Mouse (Mus musculus) neural tube, embryonic 14.5 days (tissue): ENCODE results near the gene Ubr3. TPM values are rescaled to one million over a fixed set of nuclear protein-coding genes. Genes with fewer than 3 reads are reported as not detected.

ENCODE experiments used
- ATAC-seq: fragments of 200-750 bp; cut with Nextera tagmentation; 2 replicates; pipeline ENCODE4 v1.8.0; 2017; ENCODE audit warnings: low read depth, mild to moderate bottlenecking, moderate TSS enrichment, moderate library complexity
- H3K27ac ChIP-seq: fragments of 300-500 bp; sonication (generic); 2 replicates; pipeline ENCODE4 v1.5.1; 2014; ENCODE audit warnings: low read depth, mild to moderate bottlenecking, control low read depth, low read length, moderate library complexity, mixed read lengths
- H3K27me3 ChIP-seq: fragments of 300-500 bp; sonication (generic); 2 replicates; pipeline ENCODE4 v1.6.1; 2014; ENCODE audit warnings: low read length; ENCODE audit not compliant: control insufficient read depth, insufficient read depth
- H3K36me3 ChIP-seq: fragments of 300-500 bp; sonication (generic); 2 replicates; pipeline ENCODE4 v1.6.1; 2014; ENCODE audit warnings: low read length, mixed read lengths; ENCODE audit not compliant: control insufficient read depth, insufficient read depth
- H3K4me1 ChIP-seq: fragments of 300-500 bp; sonication (generic); 2 replicates; pipeline ENCODE4 v1.6.1; 2014; ENCODE audit warnings: low read length; ENCODE audit not compliant: control insufficient read depth, insufficient read depth
- H3K4me2 ChIP-seq: fragments of 300-500 bp; sonication (generic); 2 replicates; pipeline ENCODE4 v1.6.1; 2014; ENCODE audit warnings: mild to moderate bottlenecking, low read depth, low read length, control low read depth
- H3K4me3 ChIP-seq: fragments of 300-500 bp; sonication (generic); 2 replicates; pipeline ENCODE4 v1.5.1; 2014; ENCODE audit warnings: low read depth, low read length, control low read depth, mixed read lengths
- H3K9ac ChIP-seq: fragments of 300-500 bp; sonication (generic); replicated peaks from 2 replicates; pipeline ENCODE4 v1.6.1; 2014; ENCODE audit warnings: low read depth, mild to moderate bottlenecking, control low read depth, low read length, mixed read lengths
- H3K9me3 ChIP-seq: fragments of 300-500 bp; sonication (generic); 2 replicates; pipeline ENCODE4 v1.6.1; 2016; ENCODE audit warnings: low read length; ENCODE audit not compliant: control insufficient read depth
- WGBS: fragments of 180-500 bp; shearing (Covaris S2); extraction: QIAGEN DNeasy Blood & Tissue Kit; methylation state at CpG from one replicate; pipeline ENCODE4 v1.1.7; 2014; 5-methylcytosine and 5-hydroxymethylcytosine counted together
- polyA plus RNA-seq: library from polyadenylated mRNA; unstranded; fragments of >200 nt; fragmentation: Nextera tagmentation; extraction: Ambion mirVana; gene quantifications from 2 replicates; pipeline ENCODE4 v1.2.1, GENCODE M21; 2014

Ubr3 gene
- polyA plus RNA-seq, 1 experiment from 2014 or later: 28.7 TPM

DNA sequence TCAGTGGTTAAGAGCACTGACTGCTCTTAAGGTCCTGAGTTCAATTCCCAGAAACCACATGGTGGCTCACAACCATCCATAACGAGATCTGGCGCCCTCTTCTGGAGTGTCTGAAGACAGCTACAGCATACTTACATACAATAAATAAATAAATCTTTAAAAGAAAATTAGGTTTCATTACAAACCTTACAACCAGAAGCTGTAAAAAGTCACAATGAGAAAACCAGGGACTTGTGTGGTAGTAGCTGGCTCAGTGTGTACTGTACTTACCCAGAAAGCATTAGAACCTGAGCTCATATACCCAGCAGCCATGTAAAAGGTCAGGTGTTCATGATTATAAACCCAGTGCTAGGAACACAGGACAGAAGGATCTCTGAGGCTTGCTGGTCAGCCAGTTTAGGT, 13.1 kb upstream of the Ubr3 start:
- 0 out of 2 replicates have a peak, but pooled peaks cover 4% of the 10 kb centered on the region for H3K4me1 ChIP-seq
- H3K27ac ChIP-seq: no peak overlapping the region
- H3K9me3 ChIP-seq: no peaks in the 10 kb centered on the region
- no peak overlapping the region for H3K4me3 ChIP-seq
- H3K9ac ChIP-seq: no peak overlapping the region
- H3K27me3 ChIP-seq: no peaks in the 10 kb centered on the region
- no peak overlapping the region for H3K4me2 ChIP-seq
- ATAC-seq: no peak
- no peaks in the 10 kb centered on the region for H3K36me3 ChIP-seq
- 69% methylated on average over 2 of the region's 2 CpGs for WGBS

DNA sequence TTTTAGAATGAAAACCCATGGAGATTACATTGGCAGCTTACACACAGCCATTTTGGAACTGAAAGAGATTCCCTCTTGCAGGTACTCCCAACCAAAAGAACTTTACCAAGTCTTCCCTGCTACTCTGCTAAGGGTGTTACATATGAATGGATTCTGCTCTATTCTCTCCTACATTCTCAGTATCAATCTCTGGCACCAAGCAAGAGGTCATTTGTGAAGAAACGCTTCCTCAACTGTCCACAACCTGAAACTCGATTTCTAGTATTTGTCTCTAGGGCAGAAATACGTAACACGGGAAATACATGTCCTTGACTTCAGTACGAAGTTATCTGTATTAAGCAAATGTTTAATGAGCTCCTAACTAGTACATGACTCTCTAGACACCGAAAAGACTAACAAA, 12.5 kb upstream of the Ubr3 start:
- 65% methylated on average over 6 of the region's 6 CpGs for WGBS
- Histone ChIP-seq H3K36me3 (no peaks in the 10 kb centered on the region), H3K27me3 (no peaks in the 10 kb centered on the region), H3K9ac (peak overlapping the region; percentile 59), H3K4me2 (peak overlapping the region; percentile 61), H3K4me3 (peak overlapping the region; percentile 52), H3K9me3 (no peaks in the 10 kb centered on the region), H3K27ac (no peak overlapping the region), H3K4me1 (0 out of 2 replicates have a peak, but pooled peaks cover 4% of the 10 kb centered on the region)
- no peak for ATAC-seq

DNA sequence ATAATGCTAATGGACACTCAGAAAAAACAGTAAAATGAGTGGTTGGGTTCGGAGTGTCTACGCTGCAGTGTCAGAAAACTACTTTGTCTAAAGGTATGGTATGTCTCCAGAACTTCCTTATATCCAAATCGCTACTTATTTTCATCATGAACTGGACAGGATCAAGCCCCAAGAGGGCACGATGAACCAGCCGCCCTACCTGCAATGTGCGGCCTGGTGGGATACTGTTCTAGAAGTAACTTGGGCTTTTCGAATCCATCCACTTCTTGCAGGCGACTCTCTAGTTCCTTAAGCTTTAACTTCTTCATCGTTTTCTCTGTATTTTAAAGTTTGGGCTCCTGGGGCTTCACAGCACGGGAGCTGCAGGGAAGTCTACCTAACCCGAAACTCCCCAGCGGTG, 12.0 kb upstream of the Ubr3 start:
- H3K4me2 ChIP-seq: peak overlapping the region; percentile 61
- H3K9me3 ChIP-seq: no peaks in the 10 kb centered on the region
- 8% methylated on average over 12 of the region's 12 CpGs for WGBS
- H3K4me1 ChIP-seq: 0 out of 2 replicates have a peak, but pooled peaks cover 4% of the 10 kb centered on the region
- peak overlapping the region; percentile 59 for H3K9ac ChIP-seq
- peak; percentile 39; the same call in 1 of the 2 replicates for ATAC-seq
- peak overlapping the region; percentile 52 for H3K4me3 ChIP-seq
- no peaks in the 10 kb centered on the region for H3K36me3 ChIP-seq
- H3K27me3 ChIP-seq: no peaks in the 10 kb centered on the region
- H3K27ac ChIP-seq: 0 out of 2 replicates have a peak overlapping the region, but pooled peaks have one; percentile 24

DNA sequence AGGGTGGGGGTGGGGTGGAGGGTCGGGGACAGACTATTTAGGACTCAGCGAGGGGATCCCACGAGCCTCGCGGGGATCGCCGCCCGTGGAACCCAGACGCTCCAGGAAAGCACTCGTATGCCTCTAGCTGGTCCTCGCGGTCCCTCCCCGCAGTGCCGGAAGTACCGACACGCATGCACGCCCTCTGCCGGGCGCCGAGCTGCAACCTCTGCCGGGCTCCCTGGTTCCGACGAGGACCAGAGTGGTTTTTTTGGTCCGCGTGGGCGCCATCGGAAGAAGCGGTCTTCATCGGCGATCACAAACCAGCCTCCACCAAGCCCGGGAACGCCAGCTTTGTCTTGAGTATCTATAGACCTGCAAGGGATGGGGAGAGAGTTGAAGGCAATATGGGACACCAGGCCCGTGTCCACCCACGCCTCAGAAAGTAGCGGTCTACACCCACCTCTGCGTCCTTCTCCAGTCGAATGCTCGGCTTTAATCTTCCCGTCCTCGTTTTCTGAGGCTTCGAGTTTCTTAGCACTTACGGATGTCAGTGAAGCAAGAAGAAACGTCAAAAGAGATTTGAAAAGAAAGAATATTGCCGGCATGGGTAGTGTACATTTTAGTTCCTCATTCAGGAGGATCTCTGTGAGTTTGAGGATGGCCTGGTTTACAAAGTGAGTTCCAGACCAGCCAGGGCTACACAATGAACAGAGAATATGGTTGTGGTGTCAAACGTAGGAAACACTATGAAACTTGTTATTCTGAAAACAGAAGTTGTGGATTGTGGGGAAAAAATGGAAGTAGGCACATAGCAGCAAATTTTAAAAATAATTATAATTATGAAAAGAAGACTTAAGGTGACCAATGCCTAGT, 11.4 kb upstream of the Ubr3 start, which contains the start of gene Mettl5:
Mettl5 (minus strand) TSS at position 165 of the 855 bp plus-strand sequence.
- Histone ChIP-seq H3K36me3 (no peaks in the 10 kb centered on the region), H3K9me3 (no peaks in the 10 kb centered on the region), H3K9ac (peak within 1 kb of the TSS; percentile 59), H3K4me1 (0 out of 2 replicates have a peak, but pooled peaks cover 4% of the 10 kb centered on the region), H3K27me3 (no peaks in the 10 kb centered on the region), H3K4me3 (peak within 1 kb of the TSS; percentile 52), H3K4me2 (peak within 1 kb of the TSS; percentile 61), H3K27ac (0 out of 2 replicates have a peak within 1 kb of the TSS, but pooled peaks have one; percentile 24)
- WGBS: 2% methylated on average over 45 of the region's 45 CpGs
- ATAC-seq: peak; percentile 97

DNA sequence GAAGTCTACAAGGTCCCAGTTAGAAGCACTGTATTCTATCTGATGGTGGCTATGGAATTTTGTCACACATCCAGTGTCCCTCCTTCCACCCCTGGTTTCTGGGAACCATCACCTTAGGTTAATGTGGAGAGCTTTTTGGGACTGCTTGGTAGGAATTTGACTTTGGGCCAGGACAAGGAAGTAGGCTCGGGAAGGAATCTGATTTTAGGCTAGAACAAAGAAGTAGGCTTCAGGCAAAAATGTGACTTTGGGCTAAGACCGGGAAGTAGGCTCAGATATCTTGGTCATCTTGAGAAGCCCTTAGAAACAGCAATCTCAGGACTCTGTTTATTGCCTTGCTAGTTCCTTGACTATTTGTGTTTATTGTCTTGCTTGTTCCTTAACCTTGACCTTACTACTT, 8.1 kb upstream of the Ubr3 start:
- 86% methylated on average over 2 of the region's 2 CpGs for WGBS
- H3K4me1 ChIP-seq: 0 out of 2 replicates have a peak, but pooled peaks cover 4% of the 10 kb centered on the region
- no peaks in the 10 kb centered on the region for H3K36me3 ChIP-seq
- no peaks in the 10 kb centered on the region for H3K27me3 ChIP-seq
- H3K4me3 ChIP-seq: no peak overlapping the region
- no peak overlapping the region for H3K4me2 ChIP-seq
- no peak overlapping the region for H3K9ac ChIP-seq
- ATAC-seq: no peak
- no peaks in the 10 kb centered on the region for H3K9me3 ChIP-seq
- no peak overlapping the region for H3K27ac ChIP-seq

DNA sequence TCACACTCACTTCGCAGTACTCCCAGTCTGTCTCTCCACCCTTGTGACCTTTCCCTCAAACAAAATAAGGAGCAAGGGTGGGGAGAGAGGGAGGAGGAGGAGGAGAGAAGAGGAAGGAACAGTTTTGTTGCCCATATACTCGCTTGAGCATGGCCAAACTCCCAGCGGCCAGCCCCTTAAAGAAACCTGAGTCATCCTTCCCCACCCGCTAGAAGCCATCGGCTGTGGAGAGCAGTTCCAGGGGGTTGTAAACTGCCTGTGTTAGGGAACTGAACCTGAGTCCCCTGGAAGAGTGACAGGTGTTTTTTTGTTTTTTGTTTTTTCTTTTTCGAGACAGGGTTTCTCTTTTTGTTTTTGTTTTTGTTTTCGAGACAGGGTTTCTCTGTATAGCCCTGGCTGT, 6.2 kb upstream of the Ubr3 start:
- Histone ChIP-seq H3K4me3 (no peak overlapping the region), H3K9ac (no peak overlapping the region), H3K4me1 (no peaks in the 10 kb centered on the region), H3K4me2 (no peak overlapping the region), H3K27me3 (no peaks in the 10 kb centered on the region), H3K36me3 (no peaks in the 10 kb centered on the region), H3K9me3 (no peaks in the 10 kb centered on the region), H3K27ac (no peak overlapping the region)
- no peak for ATAC-seq
- 53% methylated on average over 7 of the region's 7 CpGs for WGBS

DNA sequence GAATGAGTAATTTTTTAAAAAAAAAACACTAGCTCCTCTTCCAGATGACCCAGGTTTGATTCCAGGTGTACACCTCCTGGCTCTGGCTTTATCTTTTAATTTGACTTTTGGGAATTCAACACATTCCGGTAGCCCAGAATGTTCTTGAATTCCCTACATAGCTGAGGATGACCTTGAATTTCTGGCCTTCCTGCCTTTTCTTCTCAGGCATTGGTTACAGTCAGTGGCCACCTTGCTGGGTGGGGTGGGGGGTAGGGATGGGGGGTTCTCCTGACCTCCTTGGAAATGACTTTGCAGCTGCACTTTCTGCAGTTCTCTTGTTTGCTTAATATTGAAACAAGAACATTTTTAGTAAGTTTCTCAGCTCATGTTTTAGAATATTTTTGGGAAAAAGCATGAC, 3.9 kb upstream of the Ubr3 start:
- Histone ChIP-seq H3K9me3 (no peaks in the 10 kb centered on the region), H3K27ac (no peak overlapping the region), H3K4me2 (no peak overlapping the region), H3K4me1 (no peaks in the 10 kb centered on the region), H3K27me3 (no peaks in the 10 kb centered on the region), H3K36me3 (no peaks in the 10 kb centered on the region), H3K9ac (no peak overlapping the region), H3K4me3 (no peak overlapping the region)
- no peak for ATAC-seq
- 92% methylated on average over 1 of the region's 1 CpGs for WGBS

DNA sequence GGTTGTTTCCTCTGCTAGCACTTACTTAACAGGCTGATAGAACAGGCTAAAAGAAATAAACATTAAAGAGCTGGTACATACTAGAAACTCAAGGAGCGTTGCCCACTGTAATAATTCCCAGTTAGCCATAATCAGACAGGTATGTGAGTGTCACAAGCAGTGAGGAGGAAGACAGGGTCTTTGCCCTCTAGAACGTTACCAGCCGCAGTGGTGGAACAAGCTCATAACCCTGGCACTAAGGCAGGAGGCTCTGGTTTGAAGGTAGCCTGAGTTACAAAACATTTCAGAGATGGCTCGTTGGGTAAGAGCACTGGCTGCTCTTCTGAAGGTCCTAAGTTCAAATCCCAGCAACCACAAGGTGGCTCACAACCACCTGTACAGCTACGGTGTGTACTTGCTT, 3.2 kb upstream of the Ubr3 start:
- Histone ChIP-seq H3K4me3 (no peak overlapping the region), H3K9ac (no peak overlapping the region), H3K27me3 (no peaks in the 10 kb centered on the region), H3K27ac (no peak overlapping the region), H3K4me1 (peaks cover 1% of the 10 kb centered on the region; the same call in 1 of the 2 replicates), H3K36me3 (no peaks in the 10 kb centered on the region), H3K4me2 (no peak overlapping the region), H3K9me3 (no peaks in the 10 kb centered on the region)
- ATAC-seq: no peak
- WGBS: 87% methylated on average over 5 of the region's 5 CpGs

DNA sequence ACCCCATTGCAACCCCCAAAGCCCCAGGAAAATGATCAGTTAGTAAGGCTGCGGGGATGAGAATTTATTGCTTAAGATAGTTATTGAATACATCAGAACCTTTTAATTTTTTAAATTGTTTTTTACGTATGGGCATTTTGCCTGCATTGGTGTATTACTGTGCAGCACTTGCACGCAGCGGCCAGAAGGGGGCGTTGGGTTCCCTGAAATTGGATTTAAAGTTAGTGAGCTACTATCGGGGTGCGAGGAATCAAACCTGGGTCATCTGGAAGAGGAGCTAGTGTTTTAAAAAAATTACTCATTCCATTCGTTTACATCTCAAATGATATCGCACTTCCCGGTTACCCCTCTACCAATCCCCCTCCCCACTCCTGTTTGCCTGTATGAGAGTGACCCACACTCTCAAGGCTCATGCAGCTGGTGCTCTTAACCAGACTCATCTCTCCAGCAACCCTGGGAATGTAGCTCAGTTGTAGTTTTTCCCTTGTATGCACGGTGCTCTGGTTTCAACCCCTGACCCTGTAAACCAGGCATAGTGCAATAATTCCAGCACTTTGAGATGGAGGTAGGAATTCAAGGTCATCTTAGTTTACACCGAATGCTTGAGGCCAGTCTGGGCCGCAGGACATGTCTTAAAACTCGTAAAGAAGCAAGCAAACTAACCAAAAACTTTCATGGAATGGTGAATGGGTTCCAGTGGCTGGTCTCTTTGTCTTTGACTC, 1.4 kb upstream of the Ubr3 start:
- 60% methylated on average over 14 of the region's 14 CpGs for WGBS
- no peak for ATAC-seq

More for the DNA sequence above, 1.4 kb upstream of the Ubr3 start:
- Histone ChIP-seq H3K4me1 (peaks cover 9% of the 10 kb centered on the region; the same call in 1 of the 2 replicates), H3K4me3 (no peak overlapping the region), H3K4me2 (no peak overlapping the region), H3K36me3 (no peaks in the 10 kb centered on the region), H3K27me3 (no peaks in the 10 kb centered on the region), H3K9me3 (no peaks in the 10 kb centered on the region), H3K27ac (no peak overlapping the region), H3K9ac (no peak overlapping the region)
